Mouse (Mus musculus) gastrocnemius, postnatal 25 days (tissue): ENCODE data around the gene Hoxc5. TPM values are rescaled to one million over a fixed set of nuclear protein-coding genes. Genes with fewer than 3 reads are reported as not detected.
A peak's percentile ranks its signal among the peaks of the same experiment; 100 is the strongest.

Experiments used
- DNase-seq: peaks from one replicate; pipeline ENCODE4 v3.0.0; 2022
- total RNA-seq, 2 experiments: library from RNA; stranded (reverse); gene quantifications; 1 replicate in 1 of 2; 2 replicates in 1 of 2; pipeline ENCODE4 v1.2.3; 2021

Hoxc5 gene
- total RNA-seq, 2 experiments from 2014 or later = 1.6 to 1.8 TPM

DNA sequence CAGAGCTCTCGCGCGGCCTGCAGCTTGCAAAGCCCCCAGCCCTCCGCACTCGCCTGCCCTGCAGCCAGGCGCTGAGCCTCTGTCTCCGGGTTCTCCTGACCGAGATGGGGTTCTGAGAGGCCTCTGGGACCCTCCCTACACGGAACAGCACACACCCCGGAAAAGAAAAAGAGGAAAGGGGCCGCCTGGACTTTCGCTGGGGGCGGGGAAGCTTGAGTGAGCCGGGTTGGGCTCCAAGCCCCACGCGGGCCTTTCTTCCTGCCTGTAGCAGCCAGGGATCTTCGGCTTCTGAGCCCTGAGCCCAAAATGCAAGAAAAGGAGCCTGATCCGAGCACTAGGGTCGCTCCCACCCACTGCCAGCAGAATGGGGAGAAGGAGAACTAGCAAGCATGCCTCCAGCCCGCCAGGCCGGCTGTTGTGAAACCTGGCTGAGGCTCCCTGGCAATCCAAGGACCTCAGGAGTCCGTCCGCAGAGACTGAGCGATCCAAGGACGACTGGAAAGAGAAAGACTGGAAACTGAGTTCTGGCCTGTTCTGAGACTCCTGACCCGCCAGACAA, 44.8 kb downstream of the Hoxc5 start:
- peak; percentile 47 for DNase-seq

GRCm38 (mm10) chr15:103013238-103013984, 46.2 kb downstream of the Hoxc5 start:
- peak; percentile 35 for DNase-seq

- peak; percentile 55 for DNase-seq
Measured at GRCm38 (mm10) chr15:103014166-103015008, 47.1 kb downstream of the Hoxc5 start.

DNA sequence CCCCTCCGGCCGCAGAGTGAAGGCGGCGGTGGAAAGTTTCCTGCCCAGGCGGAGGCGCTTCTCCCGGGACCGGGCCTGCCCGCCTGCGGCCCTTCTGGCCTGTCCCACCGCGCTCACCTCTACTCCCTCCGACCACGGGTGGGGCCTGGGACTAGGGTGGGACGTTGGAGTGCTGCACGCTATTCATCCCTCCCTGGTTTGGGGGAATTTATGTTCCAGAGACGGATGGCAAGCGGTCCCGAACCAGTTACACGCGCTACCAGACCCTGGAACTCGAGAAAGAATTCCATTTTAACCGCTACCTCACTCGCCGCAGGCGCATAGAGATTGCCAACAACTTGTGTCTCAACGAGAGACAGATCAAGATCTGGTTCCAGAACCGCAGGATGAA, 47.8 kb downstream of the Hoxc5 start:
- DNase-seq = no peak

DNA sequence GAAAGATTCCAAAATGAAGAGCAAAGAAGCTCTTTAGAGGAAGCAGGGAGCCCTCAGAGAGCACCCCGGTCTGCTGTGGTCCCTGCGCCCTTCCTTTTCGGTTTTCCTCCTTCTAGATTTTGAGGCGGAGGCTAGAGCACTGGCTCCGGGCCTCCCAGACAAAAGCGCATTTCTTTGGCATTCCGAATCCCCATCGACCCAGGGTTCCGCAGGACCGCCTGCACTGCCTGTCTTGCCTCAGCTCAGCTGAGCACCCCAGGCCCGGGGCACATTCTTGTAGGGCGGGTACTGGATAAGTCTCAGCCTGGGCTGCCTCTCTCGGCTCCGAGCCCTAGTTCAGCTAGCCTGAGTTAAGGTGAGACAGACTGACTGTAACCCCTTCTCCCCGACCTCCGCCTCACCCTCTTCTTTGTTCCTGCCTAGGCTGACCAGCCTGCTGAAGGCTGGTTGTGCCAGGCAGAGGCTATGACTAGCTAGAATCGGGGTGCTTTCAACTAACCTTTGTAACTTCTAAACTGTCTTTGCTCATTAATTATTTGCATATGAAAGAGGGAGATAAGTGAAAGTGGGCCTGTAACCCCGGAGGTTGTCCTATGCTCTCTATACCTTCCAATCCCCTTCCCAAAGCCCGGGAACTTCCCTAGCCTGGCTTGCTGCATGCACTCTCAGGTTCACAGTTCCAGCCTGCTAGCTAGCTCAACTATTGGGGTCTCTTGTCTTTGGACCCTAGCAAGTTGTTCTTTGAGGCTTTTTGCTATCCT, 48.3 kb downstream of the Hoxc5 start:
- no peak for DNase-seq

DNA sequence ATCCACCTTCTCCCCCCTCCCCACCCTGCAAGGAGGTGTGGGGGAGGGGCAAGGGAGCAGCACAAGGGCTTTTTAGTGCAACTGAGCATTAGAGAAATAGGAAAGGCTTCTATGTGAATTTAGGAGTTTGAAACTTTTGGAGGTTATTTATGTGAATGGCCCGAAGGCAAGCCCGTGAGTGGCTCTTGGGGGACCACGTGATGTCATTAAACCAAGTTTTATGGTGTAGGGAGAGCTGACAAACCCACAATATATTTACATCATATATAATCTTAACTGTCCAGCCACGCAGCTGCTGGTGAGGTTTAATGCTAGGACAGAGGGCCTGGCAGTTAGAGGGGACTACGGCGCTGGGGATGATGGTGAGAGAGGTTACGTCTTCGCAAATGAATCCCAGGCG, 51.4 kb downstream of the Hoxc5 start, which contains the start of gene Hoxc4:
Gene Hoxc4 (plus strand): TSS at position 299 of the 400 bp plus-strand sequence.
- no peak for DNase-seq

DNA sequence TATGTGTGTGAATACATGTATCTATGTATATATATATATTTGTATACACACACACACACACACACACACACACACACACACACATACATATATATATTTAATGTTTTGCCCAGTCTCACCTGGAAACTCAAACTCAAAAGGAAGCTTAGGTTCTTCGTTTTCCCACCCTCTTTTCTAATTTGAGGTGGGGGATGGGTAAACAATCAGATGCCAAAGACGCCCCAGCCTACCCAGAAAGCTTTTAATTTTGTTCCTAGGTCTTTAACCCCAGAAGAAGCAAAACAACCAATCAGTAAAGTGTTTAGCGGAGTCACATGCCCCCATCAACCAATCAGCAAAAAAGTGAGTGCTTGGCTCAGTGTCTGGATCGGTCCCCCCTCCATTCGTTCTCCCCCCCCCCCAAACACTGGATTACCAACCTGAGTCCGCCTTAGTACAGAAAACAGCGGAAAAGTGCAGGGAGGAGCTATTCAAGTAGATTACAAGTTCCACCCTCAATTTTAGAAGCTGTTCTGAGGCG, 53.7 kb downstream of the Hoxc5 start:
- no peak for DNase-seq

DNA sequence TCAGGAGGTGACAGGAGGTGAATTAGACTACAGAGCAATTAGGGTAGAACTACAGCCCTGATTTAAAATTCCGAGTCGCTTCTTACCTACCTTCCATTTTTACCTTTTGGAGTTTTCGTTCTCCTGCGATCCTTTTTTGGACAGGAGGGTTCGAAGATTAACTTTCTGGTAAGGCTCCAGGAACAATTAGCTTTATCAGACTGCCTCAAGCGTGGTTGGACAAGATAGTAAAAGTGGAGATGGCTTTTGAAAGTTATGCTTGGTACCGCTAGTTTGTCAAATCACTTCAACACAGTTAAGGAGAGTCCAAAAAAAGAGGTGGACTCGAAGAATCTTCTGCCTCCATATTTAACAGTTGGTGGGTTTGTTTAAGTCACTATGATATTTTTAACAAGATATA, 54.3 kb downstream of the Hoxc5 start:
- DNase-seq = no peak

DNA sequence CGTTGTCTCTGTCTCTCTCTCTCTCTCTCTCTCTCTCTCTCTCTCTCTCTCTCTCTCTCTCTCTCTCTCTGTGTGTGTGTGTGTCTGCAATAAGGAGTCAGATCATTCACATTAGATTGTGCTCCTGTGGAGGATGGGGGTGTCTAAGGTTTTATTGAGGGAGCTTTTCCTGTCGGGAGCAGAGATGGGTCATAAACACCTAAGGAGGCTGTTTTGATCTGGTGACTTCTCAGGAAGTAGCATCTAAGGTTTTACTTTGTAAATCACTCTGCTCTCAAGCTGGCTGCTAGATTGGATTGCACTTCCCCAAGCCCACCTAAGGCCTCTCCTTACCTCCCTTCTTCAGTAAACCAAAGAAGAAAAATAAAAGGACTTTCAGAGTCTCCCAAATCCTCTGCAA, 56.9 kb downstream of the Hoxc5 start:
- DNase-seq = no peak

DNA sequence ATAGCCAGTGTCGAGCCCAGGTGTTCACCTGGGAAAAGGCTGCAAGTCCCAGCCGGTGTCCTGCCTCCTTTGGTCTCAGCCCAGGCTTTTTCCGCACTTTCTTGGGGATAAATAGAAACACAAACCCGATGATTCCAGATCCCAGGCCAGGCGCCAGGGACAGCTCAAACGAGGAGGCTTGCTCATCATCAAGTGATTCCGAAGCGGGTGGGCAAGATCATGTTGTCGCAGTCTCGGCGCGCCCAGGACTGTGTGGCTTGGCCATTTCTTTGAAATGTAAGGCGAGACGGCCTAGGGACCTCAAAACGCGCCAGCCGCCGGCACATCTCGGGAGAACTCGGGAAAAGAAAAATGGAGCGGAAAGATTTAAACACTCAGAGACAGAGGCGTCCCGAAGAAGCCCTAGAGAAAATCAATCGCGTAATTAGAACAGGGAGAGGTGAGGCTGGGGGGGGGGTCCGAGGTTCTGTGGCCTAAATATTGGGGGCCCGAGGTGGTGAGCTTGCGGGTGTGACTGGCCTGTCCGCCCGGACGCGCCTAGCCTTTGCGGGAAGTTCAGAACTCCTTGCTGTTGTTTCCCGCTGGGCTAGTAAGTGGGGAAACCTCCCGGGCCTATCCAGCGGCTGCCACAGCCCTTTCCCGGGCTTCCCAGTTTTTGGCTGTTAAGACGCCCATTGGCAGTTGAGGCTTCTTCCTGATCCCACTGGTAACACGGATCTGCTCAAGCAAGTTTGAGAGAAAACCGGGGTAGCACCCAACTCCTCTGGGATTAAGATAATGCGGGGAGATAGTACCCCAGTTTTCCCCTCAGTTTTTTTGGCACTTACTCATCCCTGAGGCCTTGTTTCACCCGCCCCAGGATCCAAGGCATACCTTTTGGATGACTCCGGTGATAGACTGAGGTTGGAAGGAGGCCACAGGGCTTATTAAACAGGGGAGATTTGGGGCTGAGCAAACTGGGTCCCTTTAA, 60.3 kb downstream of the Hoxc5 start:
- peak; percentile 53 for DNase-seq

DNA sequence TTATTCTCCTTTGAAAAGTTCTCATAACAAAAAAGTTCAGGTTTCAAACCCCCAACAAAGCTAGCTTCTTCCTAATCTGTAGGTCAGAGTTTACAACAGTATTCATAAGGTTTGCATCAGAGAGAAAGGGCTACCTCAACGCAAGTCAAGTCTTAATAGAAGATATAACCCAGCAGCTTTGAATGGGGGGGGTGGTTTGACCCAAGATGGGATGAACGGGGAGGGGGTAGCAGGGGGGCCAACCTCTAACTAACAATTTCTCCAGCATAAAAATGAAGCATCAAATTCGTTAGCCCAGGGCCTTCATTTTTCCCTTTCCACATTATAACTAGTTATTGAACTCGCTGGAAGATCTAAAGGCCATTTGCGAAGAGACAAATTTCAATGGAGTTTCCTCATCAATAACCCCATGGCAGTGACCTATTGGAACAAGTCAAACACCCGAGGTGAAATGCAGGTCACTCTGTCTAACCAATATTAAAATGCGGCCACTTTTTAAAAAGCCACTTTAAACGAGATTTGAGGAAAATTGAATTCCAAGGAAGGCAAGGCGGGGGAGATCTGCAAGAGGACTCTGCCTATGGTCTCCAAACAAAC, 61.8 kb downstream of the Hoxc5 start:
- no peak for DNase-seq

DNA sequence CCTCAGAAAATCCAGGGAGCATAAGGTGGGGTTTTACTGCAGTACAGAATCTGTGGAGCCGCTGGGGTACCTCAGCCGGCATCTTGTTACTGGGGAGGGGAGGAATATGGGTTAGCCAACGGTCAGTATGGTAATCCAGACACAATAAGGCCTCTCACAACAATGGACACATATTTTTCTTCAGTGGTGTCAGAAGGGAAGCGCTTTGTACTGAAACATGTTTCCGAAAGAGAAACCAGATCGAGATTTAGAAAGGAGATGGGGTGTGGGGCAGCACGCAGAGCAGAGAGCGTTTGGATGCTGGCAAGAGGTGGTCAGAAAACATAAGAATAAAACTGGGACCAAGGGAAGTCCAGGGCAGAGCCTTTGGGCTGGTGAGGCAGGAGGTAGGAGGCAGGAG, 62.9 kb downstream of the Hoxc5 start:
- DNase-seq = no peak

GRCm38 (mm10) chr15:103032167-103032566, 64.9 kb downstream of the Hoxc5 start:
- no peak for DNase-seq

GRCm38 (mm10) chr15:103032646-103033575, 65.7 kb downstream of the Hoxc5 start:
- no peak for DNase-seq

DNA sequence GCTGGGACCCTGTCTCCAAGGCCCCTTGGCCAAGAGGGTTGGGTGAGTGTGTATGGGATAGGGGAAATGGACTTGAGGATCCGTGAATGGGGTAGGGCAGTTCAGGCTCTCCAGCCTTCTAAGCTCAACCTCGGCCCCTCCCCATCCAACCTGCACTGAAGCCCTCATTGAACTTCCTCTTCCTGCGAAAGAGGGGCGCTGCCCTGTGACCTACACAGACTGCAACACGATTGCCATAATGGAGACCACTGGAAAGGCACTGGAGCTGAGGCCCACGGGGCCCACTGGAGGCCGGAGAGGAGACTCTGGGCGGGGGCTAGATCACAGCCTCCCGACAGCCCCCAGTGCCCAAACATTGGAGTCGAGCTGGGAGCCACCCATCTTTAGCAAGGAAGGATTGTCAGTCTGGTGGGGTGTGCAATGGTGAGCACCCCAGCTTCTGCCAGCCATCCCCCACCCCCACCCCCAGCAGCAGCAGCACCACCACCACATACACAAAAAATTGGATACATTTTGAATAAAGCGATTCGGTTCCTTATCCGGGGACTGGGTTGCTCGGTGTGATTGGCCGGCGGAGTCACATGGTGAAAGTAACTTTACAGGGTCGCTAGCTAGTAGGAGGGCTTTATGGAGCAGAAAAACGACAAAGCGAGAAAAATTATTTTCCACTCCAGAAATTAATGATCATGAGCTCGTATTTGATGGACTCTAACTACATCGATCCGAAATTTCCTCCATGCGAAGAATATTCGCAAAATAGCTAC, 67.0 kb downstream of the Hoxc5 start:
- DNase-seq = no peak

DNA sequence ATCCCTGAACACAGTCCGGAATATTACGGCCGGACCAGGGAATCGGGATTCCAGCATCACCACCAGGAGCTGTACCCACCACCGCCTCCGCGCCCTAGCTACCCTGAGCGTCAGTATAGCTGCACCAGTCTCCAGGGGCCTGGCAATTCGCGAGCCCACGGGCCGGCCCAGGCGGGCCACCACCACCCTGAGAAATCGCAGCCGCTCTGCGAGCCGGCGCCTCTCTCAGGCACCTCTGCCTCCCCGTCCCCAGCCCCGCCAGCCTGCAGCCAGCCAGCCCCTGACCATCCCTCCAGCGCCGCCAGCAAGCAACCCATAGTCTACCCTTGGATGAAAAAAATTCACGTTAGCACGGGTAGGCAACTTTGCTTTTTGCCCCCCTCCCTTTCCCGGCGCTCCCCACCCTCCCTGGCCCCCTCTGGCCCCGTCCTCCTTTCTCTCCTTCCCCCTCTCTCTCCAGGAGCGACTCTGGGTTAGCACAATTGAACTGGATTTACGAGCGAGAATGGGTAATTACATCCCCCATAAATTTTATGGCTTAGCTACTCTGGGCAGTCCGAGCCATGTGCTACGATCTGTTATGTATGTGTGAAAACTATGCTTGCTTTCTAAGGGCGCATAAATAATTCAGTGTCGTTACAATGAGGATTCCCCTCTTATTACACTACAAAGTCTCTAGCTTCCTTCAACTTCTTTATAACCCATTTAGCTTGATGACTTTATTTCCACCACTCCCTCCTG, 67.7 kb downstream of the Hoxc5 start:
- no peak for DNase-seq

GRCm38 (mm10) chr15:103035548-103035881, 68.3 kb downstream of the Hoxc5 start:
- no peak for DNase-seq

GRCm38 (mm10) chr15:103037579-103037978, 70.3 kb downstream of the Hoxc5 start:
- no peak for DNase-seq
